Mouse (Mus musculus) liver, adult 2 months (tissue): ENCODE data around the gene Fam19a5.

Experiments
- CTCF ChIP-seq: fragments of 200-500 bp; IDR thresholded peaks from 2 replicates; pipeline ENCODE4 v1.5.1; 2011; ENCODE audit warnings: low read depth, low read length, control low read depth
- POLR2A ChIP-seq: fragments of 200-500 bp; IDR thresholded peaks from 2 replicates; pipeline ENCODE4 v1.6.1; 2011; ENCODE audit warnings: low read length, control low read depth; ENCODE audit not compliant: insufficient read depth; ENCODE audit errors: extremely low read depth

DNA sequence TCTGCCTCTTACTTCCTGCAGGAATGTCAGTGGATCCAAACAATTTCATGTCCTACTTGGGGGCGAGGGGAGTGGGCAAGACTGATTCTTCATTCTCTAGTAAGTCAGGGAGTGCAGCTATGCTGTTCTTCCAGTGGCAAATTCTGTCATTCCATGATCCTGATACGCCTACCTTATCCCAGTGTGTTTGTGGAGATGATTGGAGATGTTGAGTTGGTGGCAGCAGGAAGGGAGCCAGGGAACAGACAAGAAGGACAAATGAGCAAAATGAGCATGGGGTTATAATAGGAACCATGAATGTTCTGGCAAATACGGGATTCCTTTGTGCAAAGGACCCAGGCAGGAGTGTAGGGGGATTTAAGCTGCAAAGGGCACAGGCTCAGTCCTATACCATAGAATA lies 159.2 kb downstream of the Fam19a5 start:
- TF ChIP-seq CTCF: no peak
- no peak for TF ChIP-seq POLR2A
